Mouse (Mus musculus) megakaryocyte progenitor cell, adult 5-6 weeks (primary cell): Measurements from ENCODE around the gene Taf1. TPM values are rescaled to one million over a fixed set of nuclear protein-coding genes. Genes with fewer than 3 reads are reported as not detected.

ENCODE experiments used
- ATAC-seq: replicated peaks from 2 replicates; pipeline ENCODE4 v1.8.0; 2016; ENCODE audit warnings: mild to moderate bottlenecking, moderate TSS enrichment, inconsistent platforms; ENCODE audit not compliant: poor library complexity
- total RNA-seq, 2 experiments: library from RNA; stranded (forward) in 1 of 2; stranded (reverse) in 1 of 2; fragments of 157-497, 149-512 nt in 1 of 2; fragments of 200-1000 nt in 1 of 2; gene quantifications; 2 replicates each; pipeline versions ENCODE4 v1.2.3 to v1.2.4; 2015 to 2017

Taf1 gene
- total RNA-seq (2015): 43.6 and 45.3 TPM in 2 replicates
- total RNA-seq (2017): 49.3 and 87.1 TPM in 2 replicates

DNA sequence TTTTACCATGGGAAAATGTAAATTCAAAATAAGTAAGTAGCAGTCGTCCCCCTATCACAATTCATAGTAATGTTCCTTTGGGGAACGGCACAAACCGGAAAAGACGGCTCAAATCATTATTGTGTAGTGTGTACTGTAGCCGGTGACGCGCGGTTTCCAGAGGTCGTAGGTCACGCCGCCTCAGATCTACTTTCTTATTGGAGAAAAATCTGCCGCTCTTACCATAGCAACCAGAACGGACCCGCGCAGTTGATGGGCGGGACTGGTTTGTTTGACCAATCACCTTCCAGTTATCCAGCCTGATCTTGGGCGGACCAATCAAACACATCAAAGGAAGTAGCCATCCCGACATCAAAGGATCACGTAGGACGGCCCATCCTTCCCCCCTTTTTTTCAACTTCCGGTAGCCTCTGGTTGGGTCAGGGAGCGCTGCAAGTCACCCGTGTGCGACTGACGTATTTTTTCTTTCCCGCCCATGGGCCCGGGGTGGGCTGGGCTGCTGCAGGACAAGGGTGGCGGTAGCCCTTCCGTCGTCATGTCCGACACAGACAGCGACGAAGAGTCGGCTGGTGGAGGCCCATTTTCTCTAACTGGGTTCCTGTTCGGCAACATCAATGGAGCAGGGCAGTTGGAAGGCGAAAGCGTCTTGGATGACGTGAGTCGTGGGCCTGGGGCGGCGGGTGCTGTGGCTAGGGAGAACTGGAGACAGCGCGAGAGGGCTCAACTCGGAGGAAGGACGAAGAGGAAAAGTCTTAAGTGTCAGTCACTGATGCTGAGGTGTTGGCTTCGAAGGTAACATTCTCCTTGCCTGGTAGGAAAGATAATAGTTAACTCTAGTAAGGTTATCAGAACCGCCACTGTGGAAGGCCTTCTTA, at the start of gene Taf1:
TSS of gene Taf1 (plus strand) at position 388 of the 875 bp plus-strand sequence.
- peak; percentile 96 for ATAC-seq

DNA sequence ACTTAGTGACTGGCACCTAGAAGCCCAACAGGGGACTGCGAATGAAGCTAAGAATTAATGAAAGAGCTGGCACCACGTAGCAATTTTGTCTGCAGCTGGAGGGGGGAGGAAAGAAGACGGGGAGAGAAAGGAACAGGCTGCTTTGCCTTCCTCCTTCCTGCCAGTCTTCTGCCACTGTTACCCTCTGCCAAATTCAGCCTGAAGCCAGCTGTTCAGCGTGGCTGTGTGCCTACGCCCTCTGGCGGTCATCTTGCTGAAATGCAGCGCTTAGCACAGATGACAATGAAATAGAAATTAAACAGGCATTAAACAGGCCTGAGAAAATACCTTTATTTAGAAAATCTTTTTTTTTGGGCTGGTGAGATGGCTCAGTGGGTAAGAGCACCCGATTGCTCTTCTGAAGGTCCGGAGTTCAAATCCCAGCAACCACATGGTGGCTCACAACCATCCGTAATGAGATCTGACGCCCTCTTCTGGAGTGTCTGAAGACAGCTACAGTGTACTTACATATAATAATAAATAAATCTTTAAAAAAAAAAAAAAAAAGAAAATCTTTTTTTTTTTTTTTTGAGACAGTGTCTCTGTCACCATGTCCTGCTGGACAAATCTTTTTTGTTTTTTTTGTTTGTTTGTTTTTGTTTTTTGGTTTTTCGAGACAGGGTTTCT, 45.9 kb upstream of the Taf1 start:
- ATAC-seq: peak; percentile 85

DNA sequence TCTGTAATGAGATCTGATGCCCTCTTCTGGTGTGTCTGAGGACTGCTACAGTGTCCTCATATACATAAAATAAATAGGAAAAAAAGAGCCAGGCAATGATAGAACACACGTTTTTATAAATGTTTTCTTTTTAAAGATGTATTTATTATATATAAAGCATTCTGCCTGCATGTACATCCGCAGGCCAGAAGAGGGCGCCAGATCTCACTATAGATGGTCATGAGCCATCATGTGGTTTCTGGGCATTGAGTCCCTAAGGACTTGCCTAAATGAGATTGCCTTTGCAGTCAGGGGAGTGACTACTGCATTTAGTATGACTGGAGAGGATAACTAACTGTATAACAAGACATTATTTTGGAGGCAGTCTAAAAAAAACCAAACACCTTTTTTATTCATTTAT, 27.9 kb upstream of the Taf1 start:
- peak; percentile 74 for ATAC-seq

DNA sequence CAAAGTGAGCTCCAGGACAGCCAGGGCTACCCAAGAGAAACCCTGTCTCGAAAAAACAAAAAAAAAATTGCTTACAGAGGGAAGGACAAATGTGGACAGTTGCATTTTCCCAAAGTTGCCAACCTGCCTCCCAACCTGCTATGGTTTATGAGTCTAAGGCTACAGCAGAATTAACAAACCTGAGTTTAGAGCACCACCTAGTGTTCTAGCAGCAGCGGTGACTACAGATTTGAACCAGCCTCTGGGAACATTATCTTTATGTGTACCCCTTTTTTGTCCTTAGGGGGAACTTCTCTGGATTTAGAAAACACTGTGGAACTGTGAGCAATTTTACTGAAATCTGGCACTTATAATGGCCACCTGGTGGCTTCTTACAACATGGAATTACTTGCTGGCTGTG, 16.8 kb upstream of the Taf1 start:
- peak; percentile 78; the same call in 1 of the 2 replicates for ATAC-seq

DNA sequence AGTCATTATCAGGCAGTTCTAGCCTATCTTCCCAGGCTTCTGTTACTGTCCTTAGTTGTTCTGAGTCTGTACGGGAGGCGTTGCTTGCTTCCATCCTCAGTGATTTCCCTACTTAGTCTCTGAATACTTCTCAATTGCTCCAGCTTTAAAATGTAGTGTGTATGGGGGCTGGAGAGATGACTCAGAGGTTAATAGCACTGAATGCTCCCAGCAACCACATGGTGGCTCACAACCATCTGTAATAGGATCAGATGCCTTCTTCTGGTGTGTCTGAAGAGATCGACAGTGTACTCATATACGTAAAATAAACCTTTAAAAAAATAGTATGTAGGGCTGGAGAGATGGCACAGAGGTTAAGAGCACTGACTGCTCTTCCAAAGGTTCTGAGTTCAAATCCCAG, 14.5 kb upstream of the Taf1 start:
- ATAC-seq: no peak

DNA sequence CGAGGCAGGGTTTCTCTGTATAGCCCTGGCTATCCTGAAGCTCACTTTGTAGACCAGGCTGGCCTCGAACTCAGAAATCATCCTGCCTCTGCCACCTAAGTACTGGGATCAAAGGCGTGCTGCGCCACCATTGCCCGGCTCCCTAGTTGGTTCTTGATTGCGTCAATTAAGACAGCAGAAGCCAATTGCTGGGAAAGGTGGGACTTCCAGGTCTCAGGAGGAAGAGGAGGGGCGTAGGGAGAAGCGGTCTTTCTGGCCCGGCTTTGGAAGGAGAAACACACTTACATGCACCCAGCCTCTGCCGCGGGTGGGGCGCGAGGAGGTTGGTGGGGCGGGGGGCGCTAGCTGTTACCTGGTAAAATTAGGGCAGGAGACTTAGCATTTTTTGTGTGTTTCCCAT, 10.5 kb upstream of the Taf1 start:
- ATAC-seq: peak; percentile 23; the same call in 1 of the 2 replicates

DNA sequence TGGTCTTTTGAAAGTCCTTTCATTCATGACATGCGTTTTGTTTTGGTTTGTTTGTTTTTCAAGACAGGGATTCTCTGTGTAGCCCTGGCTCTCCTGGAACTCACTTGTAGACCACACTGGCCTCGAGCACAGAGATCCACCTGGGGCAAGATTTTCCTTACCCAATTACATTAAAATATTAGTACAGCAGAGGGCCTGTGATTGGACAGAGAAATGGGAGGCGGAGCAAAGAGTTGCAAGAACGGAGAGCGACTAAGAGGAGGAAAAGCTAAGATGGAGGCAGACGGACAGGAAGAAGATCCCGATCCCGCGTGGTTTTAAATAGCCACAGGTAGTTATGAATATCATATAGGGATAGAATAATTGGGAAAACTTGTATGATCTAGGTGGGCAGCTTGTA, 5.2 kb upstream of the Taf1 start:
- ATAC-seq: peak; percentile 74

DNA sequence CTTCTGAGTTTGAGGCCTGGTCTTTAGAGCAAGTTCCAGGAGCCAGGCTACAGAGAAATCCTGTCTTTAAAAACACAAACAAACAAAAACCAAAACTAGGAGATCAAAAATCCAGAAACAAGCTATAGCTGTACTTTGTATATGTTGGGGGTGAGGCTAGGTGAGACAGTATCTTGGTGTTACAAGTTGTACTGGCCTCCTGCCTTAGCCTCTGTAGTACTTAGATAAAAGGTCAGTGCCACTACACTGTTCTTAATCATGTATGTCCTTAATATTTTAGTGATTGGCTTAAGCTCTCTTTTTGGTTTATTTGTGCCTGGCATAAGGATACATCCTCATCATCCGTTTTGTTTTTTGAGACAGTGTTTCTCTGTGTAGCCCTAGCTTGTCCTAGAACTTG, 52.9 kb downstream of the Taf1 start:
- ATAC-seq: peak; percentile 87

DNA sequence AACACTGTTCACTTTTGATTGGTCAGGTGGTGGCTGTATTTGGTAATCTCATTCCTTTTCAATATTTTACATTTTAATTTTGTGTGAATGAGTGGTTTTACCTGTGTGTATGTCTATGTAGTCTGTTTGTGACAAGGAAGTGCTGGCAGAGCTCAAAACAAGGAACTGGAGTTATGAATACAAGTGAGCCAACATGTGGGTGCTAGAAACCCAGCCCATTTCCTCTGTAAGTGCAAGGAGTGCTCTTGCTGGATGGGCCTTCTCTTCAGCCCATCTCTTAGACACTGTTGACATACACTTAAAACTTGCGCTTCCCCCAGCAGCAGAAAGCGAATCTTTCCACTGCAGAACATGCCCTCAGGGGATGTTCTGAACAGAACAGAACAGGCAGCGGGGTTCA, 83.6 kb downstream of the Taf1 start:
- ATAC-seq: peak; percentile 44

DNA sequence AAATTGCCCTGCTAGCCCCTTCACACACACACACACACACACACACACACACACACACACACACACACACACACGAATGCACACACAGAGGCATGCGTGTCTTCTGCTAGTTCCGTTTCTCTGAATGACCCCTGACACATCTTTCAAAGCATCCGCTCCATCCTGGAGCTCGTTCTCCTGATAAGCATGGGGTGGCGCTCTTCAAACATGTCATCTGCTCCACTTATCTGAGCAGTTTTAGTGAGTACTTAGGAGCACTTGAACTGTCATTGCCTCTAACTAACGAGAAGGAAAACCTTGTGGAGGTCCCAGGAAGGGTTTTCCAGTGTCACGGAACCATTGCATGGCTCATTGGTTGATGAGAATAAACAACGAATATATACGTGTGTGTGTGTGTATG, 85.4 kb downstream of the Taf1 start:
- no peak for ATAC-seq

DNA sequence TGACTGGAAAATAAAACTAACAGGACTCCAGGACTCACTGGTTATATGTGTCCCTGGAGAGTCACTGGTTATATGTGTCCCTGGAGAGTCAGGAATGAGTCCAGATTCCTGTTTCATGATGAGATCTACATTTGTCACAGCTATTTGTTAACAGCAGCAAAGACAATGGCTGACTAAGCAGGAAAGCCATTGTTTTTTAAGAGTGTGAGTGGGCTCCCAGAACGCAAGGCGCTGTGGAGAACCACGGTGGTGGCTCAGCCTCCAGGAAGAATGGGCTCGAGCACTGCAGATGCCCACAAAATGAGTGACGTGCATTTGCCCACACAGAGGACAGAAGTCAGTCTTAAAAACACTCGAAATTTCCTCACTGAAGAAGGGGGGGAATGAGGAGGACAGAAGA, 87.8 kb downstream of the Taf1 start:
- ATAC-seq: 0 out of 2 replicates have a peak, but pooled peaks have one; percentile 9

DNA sequence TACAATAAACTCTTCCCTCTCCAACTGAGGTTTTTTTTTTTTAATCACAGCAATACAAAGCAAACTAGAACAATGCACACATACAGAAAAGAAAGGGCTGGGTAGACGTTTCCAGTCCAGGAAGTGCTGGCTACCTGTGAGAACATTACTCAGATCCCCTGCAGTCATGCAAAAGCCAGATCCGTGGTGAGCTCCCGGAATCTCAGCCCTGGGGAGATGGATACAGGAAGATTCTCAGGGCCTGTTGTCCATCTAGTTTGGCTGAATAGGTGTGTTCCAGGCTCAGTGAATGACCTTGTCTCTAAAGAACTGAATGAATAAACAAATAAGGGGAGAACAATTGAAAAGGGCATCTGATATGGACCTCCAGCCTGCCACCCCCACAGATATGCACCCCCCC, 90.0 kb downstream of the Taf1 start:
- no peak for ATAC-seq

DNA sequence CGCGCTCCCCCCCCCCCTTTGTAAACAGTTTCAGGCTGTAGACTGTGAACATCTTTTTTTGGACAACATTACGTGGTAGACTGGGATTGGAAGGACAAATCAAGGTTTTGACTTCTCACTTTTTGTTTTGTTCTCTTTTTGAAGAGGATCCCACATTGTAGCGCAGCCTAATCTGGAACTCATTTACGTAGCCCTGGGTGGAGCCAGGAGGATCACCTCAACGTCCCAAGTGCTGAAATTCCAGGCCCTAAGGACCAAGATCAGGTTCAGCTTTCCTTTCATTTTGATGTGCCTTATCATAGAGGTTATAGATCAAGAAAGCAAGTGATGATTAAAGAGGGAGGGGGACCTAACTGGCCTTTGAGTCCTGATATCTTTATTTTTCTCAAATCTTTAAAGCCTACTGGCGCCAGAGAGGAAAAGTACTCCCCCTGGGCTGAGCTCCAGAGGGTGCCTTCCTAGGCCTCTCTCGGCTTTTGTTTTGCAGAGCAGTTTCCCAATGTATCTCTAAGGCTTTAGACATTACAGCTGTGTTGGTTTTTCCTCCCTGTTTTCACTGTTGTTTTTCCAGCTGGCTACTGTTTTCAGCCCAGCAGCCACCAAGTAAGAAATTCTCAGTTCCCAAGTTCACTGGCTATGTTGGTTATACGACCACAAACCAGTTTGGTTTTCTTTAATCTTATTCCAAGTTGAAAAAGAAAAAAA, 104.4 kb downstream of the Taf1 start:
- ATAC-seq: no peak

DNA sequence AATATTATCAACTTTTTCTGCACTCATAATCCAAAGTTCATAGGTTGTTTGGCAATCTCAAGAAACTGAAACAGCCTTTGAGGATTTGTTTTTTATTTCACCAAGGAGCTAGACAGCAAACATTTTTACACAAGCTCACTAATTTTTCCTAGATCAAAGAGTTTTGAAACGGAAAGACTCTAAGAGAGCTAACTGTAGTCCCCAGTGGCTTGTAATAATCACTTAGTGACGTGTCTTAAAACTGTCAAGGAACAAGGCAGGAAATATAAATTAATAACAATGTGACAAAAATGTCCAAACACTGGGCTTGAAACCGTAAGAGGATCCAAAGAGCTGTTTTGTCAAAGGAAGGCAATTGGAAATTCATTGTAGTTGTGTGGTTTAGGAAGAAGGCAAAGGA, 106.3 kb downstream of the Taf1 start:
- ATAC-seq: no peak

DNA sequence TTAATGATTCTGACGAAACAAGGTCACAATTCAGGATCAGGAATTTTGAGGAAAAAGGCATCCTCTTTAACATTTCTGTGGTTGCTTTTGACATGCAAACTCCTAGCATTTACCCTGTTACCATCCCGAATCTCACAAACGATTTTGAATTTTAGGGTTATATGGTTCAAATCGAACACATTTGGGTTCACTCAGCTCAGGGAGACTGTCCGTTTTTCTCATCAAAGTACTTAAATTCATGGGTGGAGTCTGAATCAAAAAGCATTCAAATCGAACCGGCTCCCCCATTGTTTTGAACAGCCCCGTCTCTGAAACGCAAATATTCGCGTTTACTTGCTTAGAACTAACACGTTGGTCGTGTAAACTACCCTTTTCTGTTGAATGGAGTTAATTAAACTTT, 106.8 kb downstream of the Taf1 start:
- no peak for ATAC-seq

DNA sequence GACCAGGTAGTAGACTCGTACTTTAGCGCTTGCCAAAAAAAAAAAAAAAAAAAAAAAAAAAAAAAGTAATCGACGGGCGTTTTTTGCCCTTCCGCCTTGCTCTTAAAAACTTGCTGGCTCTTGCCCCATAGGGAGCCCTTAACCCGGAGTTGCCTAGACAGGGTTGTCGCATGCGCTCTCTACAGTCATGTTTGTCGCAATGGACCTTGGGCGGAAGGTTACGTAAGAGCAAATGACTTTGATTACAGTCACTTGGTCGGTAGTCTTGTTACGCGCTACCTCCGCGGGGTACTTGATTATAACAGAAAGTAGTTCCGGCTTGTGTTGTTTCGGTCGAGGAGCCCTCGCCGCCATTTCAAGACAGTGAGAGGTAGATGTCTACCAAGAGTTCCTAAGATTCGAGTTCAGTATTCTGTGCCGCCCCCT, 107.2 kb downstream of the Taf1 start, which contains the start of gene Ogt:
TSS of gene Ogt (plus strand) at position 320 of the 426 bp plus-strand sequence.
- peak; percentile 98 for ATAC-seq

DNA sequence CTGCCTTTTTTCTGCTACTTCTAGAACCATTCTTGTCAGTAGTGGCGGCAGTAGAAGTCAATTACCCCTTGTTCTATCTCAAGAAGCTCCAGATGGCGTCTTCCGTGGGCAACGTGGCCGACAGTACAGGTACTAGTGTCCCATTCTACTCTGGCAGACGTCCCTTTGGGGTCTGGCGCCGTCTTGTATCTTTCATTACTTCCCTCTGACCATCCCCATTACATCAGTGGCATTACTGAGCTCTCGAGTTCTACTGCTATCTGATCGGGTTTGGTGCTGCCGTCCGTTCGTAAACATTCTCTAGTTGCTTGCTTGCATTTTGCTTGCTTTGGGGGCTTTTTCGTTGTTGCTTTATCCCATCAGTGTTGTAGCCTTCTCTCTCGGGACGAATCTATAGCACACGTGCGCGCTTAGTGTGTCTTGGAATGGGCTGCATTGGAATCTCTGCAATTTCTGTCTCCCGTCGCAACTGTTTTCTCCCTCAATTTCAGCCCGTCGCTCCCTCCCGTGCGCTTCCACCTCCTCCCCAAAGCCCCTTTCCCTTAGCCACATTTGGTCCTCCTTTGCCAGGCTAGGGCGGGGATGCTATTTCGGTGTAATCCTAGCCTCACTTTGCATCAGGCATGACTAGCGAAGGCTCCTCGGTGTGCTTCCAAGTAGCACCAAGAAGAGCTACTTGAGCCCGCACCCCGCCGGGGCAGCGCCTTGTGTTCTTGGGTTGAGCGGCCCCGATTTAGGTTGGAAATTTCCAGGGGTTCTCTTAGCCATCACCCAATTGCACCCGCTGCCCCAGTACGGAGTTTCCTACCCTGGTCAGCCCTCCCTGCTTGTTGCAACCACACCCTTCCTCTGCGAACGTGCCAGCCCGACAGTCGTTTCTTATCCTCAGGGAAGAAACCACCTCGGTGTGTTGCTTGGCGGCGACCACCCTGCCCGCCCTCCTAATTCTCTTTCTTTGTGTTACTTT, 107.9 kb downstream of the Taf1 start:
- peak; percentile 49 for ATAC-seq

DNA sequence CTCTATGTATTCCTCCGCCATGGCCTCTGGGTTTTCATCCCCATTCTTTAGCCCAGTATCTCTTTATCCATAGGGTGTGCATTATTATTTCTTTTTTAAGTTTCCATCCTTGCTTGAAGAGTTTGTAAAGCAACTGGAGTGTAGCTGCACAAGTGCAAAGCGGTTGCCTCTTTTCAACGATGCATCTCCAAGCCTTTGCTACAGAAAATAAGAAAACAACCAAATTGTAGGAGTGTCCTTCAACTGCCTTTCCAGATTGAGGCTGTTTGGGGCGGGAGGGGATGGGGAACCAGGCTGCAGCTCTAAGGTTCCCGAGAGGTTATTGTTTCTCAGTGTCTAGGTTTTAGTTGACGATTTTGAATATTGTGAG, 108.6 kb downstream of the Taf1 start:
- no peak for ATAC-seq

DNA sequence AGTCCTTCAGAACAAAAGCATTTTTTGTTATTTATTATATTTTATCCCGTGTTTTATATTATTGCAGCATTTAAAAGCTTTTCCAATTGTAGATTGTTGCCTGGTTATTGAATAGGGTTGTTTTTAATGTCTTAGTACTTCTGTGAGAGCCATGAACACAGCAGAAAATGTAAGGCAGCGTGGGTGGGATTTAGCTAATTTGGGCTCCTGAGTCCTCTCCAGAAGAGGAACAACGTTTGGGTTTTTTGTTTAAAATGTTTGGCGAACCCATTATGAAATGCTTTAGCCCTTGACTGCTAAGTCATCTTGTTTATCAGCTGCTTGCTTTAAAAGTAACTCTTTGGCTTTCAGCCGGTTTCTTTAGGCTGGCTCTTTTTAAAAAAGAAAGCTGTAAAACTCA, 109.6 kb downstream of the Taf1 start:
- ATAC-seq: no peak

DNA sequence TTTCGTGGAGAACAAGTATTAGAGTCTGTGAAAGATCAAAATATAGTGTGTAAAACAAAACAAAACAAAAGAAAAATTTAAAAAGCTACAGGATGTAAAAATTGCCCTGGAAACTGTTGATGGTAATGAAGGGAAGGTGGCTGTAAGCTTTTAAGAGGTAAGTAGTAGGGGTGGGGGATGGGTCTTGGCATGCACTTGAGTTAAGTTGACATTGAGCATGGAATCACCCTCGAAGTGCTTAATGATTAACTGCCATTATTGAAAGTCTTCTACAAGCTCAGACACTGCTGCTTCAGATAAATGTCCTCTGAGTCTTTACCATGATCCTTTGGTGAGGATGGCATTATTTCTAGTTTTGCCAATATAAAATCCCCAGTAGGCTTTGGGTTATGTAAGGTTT, 112.8 kb downstream of the Taf1 start:
- ATAC-seq: no peak
